Mouse (Mus musculus): ENCODE results near the gene Adamts6. TPM values are rescaled to one million over a fixed set of nuclear protein-coding genes. Genes with fewer than 3 reads are reported as not detected.

The Adamts6 gene
- total and polyA plus RNA-seq, 3 experiments: 0.03 to 0.08 TPM; not detected in 1

DNA sequence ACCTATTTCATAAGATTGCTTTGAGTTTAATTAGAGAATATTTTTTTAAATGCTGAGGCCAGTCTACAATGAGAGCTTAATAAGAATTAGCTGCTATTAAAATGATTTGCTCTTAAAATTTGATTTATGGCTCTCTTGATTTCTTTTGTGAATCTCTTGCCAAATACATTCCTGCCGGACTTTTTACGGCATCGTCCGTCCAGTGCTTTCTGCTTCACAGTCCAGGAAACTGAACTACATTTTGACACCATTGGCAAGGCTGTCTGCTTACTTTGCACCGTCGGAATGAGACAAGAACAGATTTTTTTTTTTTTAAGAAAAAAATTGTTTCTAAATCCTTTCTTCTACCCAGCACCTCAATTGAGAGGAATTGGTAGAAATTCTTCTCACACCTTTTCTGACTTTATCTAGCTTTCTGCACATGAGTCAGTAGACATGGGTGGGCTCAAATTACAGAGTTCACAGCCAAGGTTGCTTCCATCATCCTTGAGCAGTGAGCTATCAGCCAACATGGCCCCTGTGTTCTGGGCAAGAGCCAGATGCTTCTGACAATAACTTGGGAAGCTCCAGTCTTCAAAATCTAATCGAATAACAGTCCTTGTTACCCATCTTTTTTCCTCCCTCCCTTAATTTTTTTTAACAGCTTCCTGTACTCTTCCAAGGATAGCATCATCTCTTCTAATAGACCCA lies 246.3 kb downstream of the Adamts6 start:
- Histone ChIP-seq H3K9ac (ENCODE audit: control insufficient read depth, low read depth, low read length, poor library complexity, severe bottlenecking) (no peak overlapping the region), H3K9me3 (replicated peaks; ENCODE audit: insufficient read depth, low read length) (no peaks in the 10 kb centered on the region), H3K4me1 (ENCODE audit: control insufficient read depth in 1 of 2, insufficient read depth in 2 of 2, low read length in 2 of 2) (peaks cover 2 to 3% of the 10 kb centered on the region in 2 experiments; a peak in 2 of 4 replicates), H3K36me3 (ENCODE audit: control insufficient read depth in 1 of 2, insufficient read depth in 2 of 2, low read length in 2 of 2) (peaks cover 0 to 8% of the 10 kb centered on the region in 2 experiments; a peak in 1 of 4 replicates), H3K4me3 (ENCODE audit: control insufficient read depth in 1 of 2, insufficient read depth in 1 of 2, low read depth in 2 of 2, low read length in 2 of 2) (no peak overlapping the region), H3K27ac (ENCODE audit: control insufficient read depth, low read depth, low read length) (no peak overlapping the region), H3K27me3 (ENCODE audit: control insufficient read depth in 1 of 2, insufficient read depth in 2 of 2, low read length in 2 of 2) (no peaks in the 10 kb centered on the region), H3K79me2 (ENCODE audit: control insufficient read depth, insufficient read depth, low read length, poor library complexity) (no peaks in the 10 kb centered on the region)
- DNase-seq (ENCODE audit: low read depth, low spot score): no peak
- TF ChIP-seq MEF2A (IDR thresholded peaks at IDR 0.05; ENCODE audit: extremely low read depth, insufficient replicate concordance, low read depth, low read length, poor library complexity, severe bottlenecking): no peak
- no peak for TF ChIP-seq MYB (IDR thresholded peaks at IDR 0.05; ENCODE audit: low read depth, low read length)
- TF ChIP-seq CTCF (IDR thresholded peaks at IDR 0.05 in 2 of 3, conservative IDR thresholded peaks at IDR 0.05 in 1 of 3; ENCODE audit: control insufficient read depth in 1 of 3, insufficient read depth in 1 of 3, low read depth in 2 of 3, low read length in 3 of 3, poor library complexity in 1 of 3, severe bottlenecking in 1 of 3): no peak
- TF ChIP-seq SMC3 (IDR thresholded peaks at IDR 0.05; ENCODE audit: low read depth, low read length): no peak
- no peak for TF ChIP-seq POLR2AphosphoS5 (IDR thresholded peaks at IDR 0.05; ENCODE audit: borderline replicate concordance, low read depth, low read length)
- no peak for TF ChIP-seq KAT2A (conservative IDR thresholded peaks at IDR 0.05; ENCODE audit: low read depth, low read length)
- TF ChIP-seq MAFK (IDR thresholded peaks at IDR 0.05; ENCODE audit: borderline replicate concordance, low read depth, low read length): no peak
- no peak for TF ChIP-seq RAD21 (IDR thresholded peaks at IDR 0.05; ENCODE audit: low read depth, low read length)

DNA sequence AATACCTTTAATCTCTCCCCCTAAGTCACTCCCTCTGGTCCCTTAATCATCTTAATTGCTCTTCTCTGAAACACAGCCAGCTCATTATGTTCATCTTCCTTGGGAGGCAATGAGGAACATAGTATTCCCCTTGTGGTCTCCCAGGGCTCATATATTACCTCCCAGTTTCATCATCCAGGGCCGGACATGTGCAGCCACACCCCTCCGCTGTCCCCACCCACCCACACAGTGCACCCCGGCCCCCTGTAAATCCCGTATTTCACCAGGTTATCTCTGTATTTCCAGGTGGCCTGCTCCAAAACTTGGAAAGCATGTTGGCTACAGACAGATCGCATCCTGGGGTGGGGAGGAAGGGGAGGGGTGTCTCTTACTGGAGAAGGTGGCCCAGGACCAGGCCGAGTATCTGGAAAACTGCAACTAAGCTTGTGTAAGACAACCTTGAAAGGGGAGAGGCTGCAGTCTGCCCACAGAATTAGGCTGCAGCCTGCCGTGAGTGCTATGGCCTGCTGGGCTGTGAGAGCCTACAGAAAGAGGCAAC lies 253.3 kb downstream of the Adamts6 start:
- Histone ChIP-seq H3K4me3 (ENCODE audit: control insufficient read depth in 1 of 2, insufficient read depth in 1 of 2, low read depth in 2 of 2, low read length in 2 of 2) (peak overlapping the region; percentile 42 to 50; a peak in 3 of 4 replicates), H3K27me3 (ENCODE audit: control insufficient read depth in 1 of 2, insufficient read depth in 2 of 2, low read length in 2 of 2) (no peaks in the 10 kb centered on the region), H3K36me3 (ENCODE audit: control insufficient read depth in 1 of 2, insufficient read depth in 2 of 2, low read length in 2 of 2) (peaks cover 0 to 21% of the 10 kb centered on the region in 2 experiments; a peak in 2 of 4 replicates), H3K27ac (ENCODE audit: control insufficient read depth, low read depth, low read length) (peak overlapping the region; percentile 91), H3K4me1 (ENCODE audit: control insufficient read depth in 1 of 2, insufficient read depth in 2 of 2, low read length in 2 of 2) (peaks cover 4 to 19% of the 10 kb centered on the region in 2 experiments), H3K79me2 (ENCODE audit: control insufficient read depth, insufficient read depth, low read length, poor library complexity) (no peaks in the 10 kb centered on the region; the same call in 1 of the 2 replicates), H3K9ac (ENCODE audit: control insufficient read depth, low read depth, low read length, poor library complexity, severe bottlenecking) (peak overlapping the region; percentile 67), H3K9me3 (replicated peaks; ENCODE audit: insufficient read depth, low read length) (no peaks in the 10 kb centered on the region)
- peak; percentile 11; the same call in 1 of the 2 replicates for TF ChIP-seq ETS1 (IDR thresholded peaks at IDR 0.05; ENCODE audit: low read depth, low read length)
- no peak for TF ChIP-seq ZNF384 (IDR thresholded peaks at IDR 0.05; ENCODE audit: low read depth, low read length)
- no peak for TF ChIP-seq POLR2AphosphoS2 (IDR thresholded peaks at IDR 0.05; ENCODE audit: low read length)
- no peak for TF ChIP-seq POLR2AphosphoS5 (IDR thresholded peaks at IDR 0.05; ENCODE audit: borderline replicate concordance, low read depth, low read length)
- TF ChIP-seq CHD1 (IDR thresholded peaks at IDR 0.05; ENCODE audit: low read depth, low read length): no peak
- no peak for TF ChIP-seq RAD21 (IDR thresholded peaks at IDR 0.05; ENCODE audit: low read depth, low read length)
- no peak for TF ChIP-seq HCFC1 (IDR thresholded peaks at IDR 0.05; ENCODE audit: low read depth, low read length)
- no peak for TF ChIP-seq ZKSCAN1 (IDR thresholded peaks at IDR 0.05; ENCODE audit: low read depth, low read length)
- TF ChIP-seq TCF12 (IDR thresholded peaks at IDR 0.05; ENCODE audit: low read depth, low read length): peak; percentile 13; the same call in 1 of the 2 replicates
- no peak for TF ChIP-seq MEF2A (IDR thresholded peaks at IDR 0.05; ENCODE audit: extremely low read depth, insufficient replicate concordance, low read depth, low read length, poor library complexity, severe bottlenecking)
- no peak for TF ChIP-seq EP300 (IDR thresholded peaks at IDR 0.05; ENCODE audit: low read depth in 1 of 2, low read length in 2 of 2)
- no peak for TF ChIP-seq NELFE (IDR thresholded peaks at IDR 0.05; ENCODE audit: low read depth, low read length)
- peak; percentile 17 for DNase-seq (ENCODE audit: low read depth, low spot score)

Data from MEL (cell line).